Mouse (Mus musculus): ENCODE measurements around the gene Ubl3.

The Ubl3 gene

GRCm38 (mm10) chr5:148563281-148563680, 10.7 kb upstream of the Ubl3 start:
- DNase-seq (ENCODE audit: low spot score) = no peak

- no peak for DNase-seq (ENCODE audit: low spot score)
These were observed 9.6 kb upstream of the Ubl3 start for GRCm38 (mm10) chr5:148562235-148562634.

- no peak for DNase-seq (ENCODE audit: low spot score)
These were observed 6.8 kb upstream of the Ubl3 start for GRCm38 (mm10) chr5:148559261-148559958.

- DNase-seq (ENCODE audit: low spot score) = no peak
These were observed 5.9 kb upstream of the Ubl3 start for GRCm38 (mm10) chr5:148558472-148558871.

- DNase-seq (ENCODE audit: low spot score) = no peak
These were observed 3.9 kb upstream of the Ubl3 start for GRCm38 (mm10) chr5:148556509-148556908.

GRCm38 (mm10) chr5:148555156-148555555, 2.6 kb upstream of the Ubl3 start:
- no peak for DNase-seq (ENCODE audit: low spot score)

GRCm38 (mm10) chr5:148554701-148555100, 2.1 kb upstream of the Ubl3 start:
- DNase-seq (ENCODE audit: low spot score) = no peak

GRCm38 (mm10) chr5:148554242-148554641, 1.7 kb upstream of the Ubl3 start:
- DNase-seq (ENCODE audit: low spot score) = no peak

- DNase-seq (ENCODE audit: low spot score) = no peak
These were observed 1.1 kb upstream of the Ubl3 start for GRCm38 (mm10) chr5:148553723-148554122.

- no peak for DNase-seq (ENCODE audit: low spot score)
These were observed 839 bp downstream of the Ubl3 start for GRCm38 (mm10) chr5:148551764-148552136.

- no peak for DNase-seq (ENCODE audit: low spot score)
These were observed 1.5 kb downstream of the Ubl3 start for GRCm38 (mm10) chr5:148550821-148551763.

- no peak for DNase-seq (ENCODE audit: low spot score)
These were observed 2.2 kb downstream of the Ubl3 start for GRCm38 (mm10) chr5:148550393-148550792.

- DNase-seq (ENCODE audit: low spot score) = no peak
These were observed 3.3 kb downstream of the Ubl3 start for GRCm38 (mm10) chr5:148549307-148549706.

GRCm38 (mm10) chr5:148548568-148548967, 4.0 kb downstream of the Ubl3 start:
- no peak for DNase-seq (ENCODE audit: low spot score)

- DNase-seq (ENCODE audit: low spot score) = no peak
These were observed 4.6 kb downstream of the Ubl3 start for GRCm38 (mm10) chr5:148547870-148548456.

- no peak for DNase-seq (ENCODE audit: low spot score)
These were observed 5.6 kb downstream of the Ubl3 start for GRCm38 (mm10) chr5:148546970-148547369.

GRCm38 (mm10) chr5:148544733-148545132, 7.9 kb downstream of the Ubl3 start:
- no peak for DNase-seq (ENCODE audit: low spot score)

GRCm38 (mm10) chr5:148542196-148542595, 10.4 kb downstream of the Ubl3 start:
- DNase-seq (ENCODE audit: low spot score) = no peak

- DNase-seq (ENCODE audit: low spot score) = no peak
These were observed 16.7 kb downstream of the Ubl3 start for GRCm38 (mm10) chr5:148535669-148536430.

GRCm38 (mm10) chr5:148534644-148535043, 17.9 kb downstream of the Ubl3 start:
- no peak for DNase-seq (ENCODE audit: low spot score)

GRCm38 (mm10) chr5:148533924-148534323, 18.7 kb downstream of the Ubl3 start:
- DNase-seq (ENCODE audit: low spot score) = no peak

GRCm38 (mm10) chr5:148532201-148532600, 20.4 kb downstream of the Ubl3 start:
- no peak for DNase-seq (ENCODE audit: low spot score)
